Mouse (Mus musculus): Measurements from ENCODE around the gene Gm20517. TPM values are rescaled to one million over a fixed set of nuclear protein-coding genes. Genes with fewer than 3 reads are reported as not detected.
A peak's percentile ranks its signal among the peaks of the same experiment; 100 is the strongest.
"Not testable (repeated sequence)": the region's sequence is repeated elsewhere in the genome, so short reads cannot be mapped to it uniquely, and the experiment has no call there.

The Gm20517 gene
- polyA plus RNA-seq, 1 experiment: 0.45 TPM

- WGBS: 3% methylated on average over 21 of the region's 21 CpGs
- no peak for TF ChIP-seq CTCF (IDR thresholded peaks at IDR 0.05; ENCODE audit: insufficient read depth, low read length)
- peak; percentile 10; the same call in 1 of the 2 replicates for TF ChIP-seq POLR2A (IDR thresholded peaks at IDR 0.05; ENCODE audit: borderline replicate concordance, extremely low read depth, low read depth, low read length)
- peak; percentile 46 for DNase-seq
- Histone ChIP-seq H3K4me3 (replicated peaks; ENCODE audit: extremely low read depth, low read depth, low read length) (peak overlapping the region; percentile 34), H3K4me1 (ENCODE audit: control insufficient read depth, insufficient read depth, low read length) (peaks cover 43% of the 10 kb centered on the region)
Observed at GRCm38 (mm10) chr17:47595248-47596161, 15.9 kb upstream of the Gm20517 start.

GRCm38 (mm10) chr17:47596162-47596838 lies 15.1 kb upstream of the Gm20517 start:
- Histone ChIP-seq H3K4me3 (replicated peaks; ENCODE audit: extremely low read depth, low read depth, low read length) (no peak overlapping the region), H3K4me1 (ENCODE audit: control insufficient read depth, insufficient read depth, low read length) (peaks cover 43% of the 10 kb centered on the region)
- no peak for TF ChIP-seq POLR2A (IDR thresholded peaks at IDR 0.05; ENCODE audit: borderline replicate concordance, extremely low read depth, low read depth, low read length)
- WGBS: 43% methylated on average over 6 of the region's 6 CpGs
- peak; percentile 25 for DNase-seq

GRCm38 (mm10) chr17:47596839-47597164 lies 14.6 kb upstream of the Gm20517 start:
- 35% methylated on average over 5 of the region's 5 CpGs for WGBS
- H3K4me3 ChIP-seq (replicated peaks; ENCODE audit: extremely low read depth, low read depth, low read length): no peak overlapping the region
- no peak for DNase-seq
- TF ChIP-seq CTCF (IDR thresholded peaks at IDR 0.05; ENCODE audit: insufficient read depth, low read length) (no peak), POLR2A (IDR thresholded peaks at IDR 0.05; ENCODE audit: borderline replicate concordance, extremely low read depth, low read depth, low read length) (no peak)
- peaks cover 43% of the 10 kb centered on the region for H3K4me1 ChIP-seq (ENCODE audit: control insufficient read depth, insufficient read depth, low read length)

GRCm38 (mm10) chr17:47597261-47597660 lies 14.1 kb upstream of the Gm20517 start:
- 44% methylated on average over 13 of the region's 13 CpGs for WGBS
- DNase-seq: no peak
- TF ChIP-seq CTCF (IDR thresholded peaks at IDR 0.05; ENCODE audit: insufficient read depth, low read length) (no peak), POLR2A (IDR thresholded peaks at IDR 0.05; ENCODE audit: borderline replicate concordance, extremely low read depth, low read depth, low read length) (no peak)
- Histone ChIP-seq H3K4me3 (replicated peaks; ENCODE audit: extremely low read depth, low read depth, low read length) (no peak overlapping the region), H3K4me1 (ENCODE audit: control insufficient read depth, insufficient read depth, low read length) (peaks cover 43% of the 10 kb centered on the region)

- TF ChIP-seq POLR2A (IDR thresholded peaks at IDR 0.05; ENCODE audit: borderline replicate concordance, extremely low read depth, low read depth, low read length) (no peak), CTCF (IDR thresholded peaks at IDR 0.05; ENCODE audit: insufficient read depth, low read length) (peak; percentile 48)
- peak; percentile 41 for DNase-seq
- peaks cover 43% of the 10 kb centered on the region for H3K4me1 ChIP-seq (ENCODE audit: control insufficient read depth, insufficient read depth, low read length)
- H3K4me3 ChIP-seq (replicated peaks; ENCODE audit: extremely low read depth, low read depth, low read length): no peak overlapping the region
- WGBS: 15% methylated on average over 10 of the region's 10 CpGs
Observed at GRCm38 (mm10) chr17:47597838-47598579, 13.4 kb upstream of the Gm20517 start.

- not testable (repeated sequence) for DNase-seq; H3K4me3 ChIP-seq (replicated peaks; ENCODE audit: extremely low read depth, low read depth, low read length)
- H3K4me1 ChIP-seq (ENCODE audit: control insufficient read depth, insufficient read depth, low read length): peaks cover 43% of the 10 kb centered on the region
- WGBS: 70% methylated on average over 10 of the region's 10 CpGs
Observed at GRCm38 (mm10) chr17:47598580-47599304, 12.6 kb upstream of the Gm20517 start.

- WGBS: 53% methylated on average over 11 of the region's 11 CpGs
- H3K4me3 ChIP-seq (replicated peaks; ENCODE audit: extremely low read depth, low read depth, low read length): no peak overlapping the region
- DNase-seq: no peak
- TF ChIP-seq POLR2A (IDR thresholded peaks at IDR 0.05; ENCODE audit: borderline replicate concordance, extremely low read depth, low read depth, low read length) (no peak), CTCF (IDR thresholded peaks at IDR 0.05; ENCODE audit: insufficient read depth, low read length) (no peak)
- peaks cover 43% of the 10 kb centered on the region for H3K4me1 ChIP-seq (ENCODE audit: control insufficient read depth, insufficient read depth, low read length)
Observed at GRCm38 (mm10) chr17:47599511-47600297, 11.7 kb upstream of the Gm20517 start.

GRCm38 (mm10) chr17:47600601-47601388 lies 10.6 kb upstream of the Gm20517 start:
- Histone ChIP-seq H3K4me1 (ENCODE audit: control insufficient read depth, insufficient read depth, low read length) (peaks cover 34% of the 10 kb centered on the region), H3K4me3 (replicated peaks; ENCODE audit: extremely low read depth, low read depth, low read length) (no peak overlapping the region)
- no peak for DNase-seq
- 64% methylated on average over 13 of the region's 13 CpGs for WGBS
- TF ChIP-seq CTCF (IDR thresholded peaks at IDR 0.05; ENCODE audit: insufficient read depth, low read length) (no peak), POLR2A (IDR thresholded peaks at IDR 0.05; ENCODE audit: borderline replicate concordance, extremely low read depth, low read depth, low read length) (no peak)
